Mouse (Mus musculus) embryonic stem cell, embryonic (primary cell): ENCODE results near the gene Fam19a3.

ENCODE experiments used
- CTCF ChIA-PET, 4 experiments: fragments of 300-600 bp in 2 of 4; fragments of 350-600 bp in 2 of 4; sonication (Branson Sonifier 250); formaldehyde crosslinking; loops; one replicate each; lab custom pipeline; 2022; ENCODE audit warnings: inconsistent platforms in 2 of 4; lab: Charles Lee
- POLR2A ChIA-PET, 4 experiments: fragments of 300-600 bp in 2 of 4; fragments of 350-600 bp in 2 of 4; sonication (Branson Sonifier 250); formaldehyde crosslinking; loops; one replicate each; lab custom pipeline; 2022; ENCODE audit warnings: antibody characterized with exemption in 4 of 4, inconsistent platforms in 1 of 4; lab: Charles Lee

Gene Fam19a3

DNA sequence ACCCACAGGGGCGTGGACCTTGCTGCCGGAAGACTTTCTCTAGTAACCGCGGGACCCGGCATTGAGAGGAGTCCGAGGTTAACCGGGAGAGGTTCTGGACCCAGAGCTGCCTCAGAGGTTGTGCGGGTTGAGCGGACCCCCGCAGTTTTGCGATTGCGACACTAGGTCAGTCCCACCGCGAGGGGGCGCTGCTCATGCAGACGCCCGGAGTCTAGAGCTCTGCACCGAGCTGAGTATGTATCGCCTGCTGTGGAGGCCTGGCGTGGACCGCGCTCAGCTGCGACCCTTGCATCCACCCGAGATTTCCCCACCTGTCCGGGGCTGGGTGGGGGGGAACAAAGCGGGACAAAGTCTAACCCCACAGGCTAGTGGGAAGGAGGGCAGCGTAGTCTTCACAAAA lies 23.2 kb downstream of the Fam19a3 start:
- ChIA-PET POLR2A (interaction anchor here in 3 of 4 experiments (0.6 to 1.8 kb wide), 13 partner anchors 10 to 201 kb away, joined by 3 to 9 read pairs (median 4); partner anchors contain the start of genes Capza1 (in 1 of the 3), Ppm1j (in 1 of the 3) and St7l (in 1 of the 3)), CTCF (interaction anchor here (0.5 to 2.4 kb wide), 89 partner anchors 10 to 969 kb away, joined by 3 to 49 read pairs (median 4); partner anchors contain the start of genes Ppm1j (in 3 of the 4), Cttnbp2nl (in 2 of the 4), Fam19a3 (in 2 of the 4) and Capza1 (in 1 of the 4))

DNA sequence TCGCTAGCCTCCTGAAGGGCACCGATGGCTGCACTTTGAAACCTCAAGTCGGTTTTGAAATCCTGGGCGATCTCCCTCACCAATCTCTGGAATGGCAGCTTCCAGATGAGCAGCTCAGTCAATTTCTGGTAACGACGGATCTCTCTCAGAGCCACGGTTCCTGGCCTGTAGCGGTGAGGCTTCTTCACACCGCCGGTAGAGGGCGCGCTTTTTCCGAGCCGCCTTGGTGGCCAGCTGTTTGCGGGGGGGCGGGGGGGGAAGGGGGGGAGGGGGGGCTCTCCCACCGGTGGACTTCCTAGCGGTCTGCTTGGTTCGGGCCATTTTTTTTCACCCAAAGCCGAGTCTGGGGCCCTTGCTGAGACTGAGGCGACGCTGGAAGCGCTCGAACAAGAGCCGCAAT lies 28.8 kb downstream of the Fam19a3 start:
- POLR2A ChIA-PET, result interaction anchor here in 2 of 4 experiments (0.6 to 1.5 kb wide), 5 partner anchors 29 to 613 kb away, joined by 3 to 4 read pairs (median 3); partner anchors contain the start of genes Capza1 (in 1 of the 2) and St7l (in 1 of the 2)
- CTCF ChIA-PET, result interaction anchor here (0.6 to 4.7 kb wide), 32 partner anchors 8 to 1103 kb away, joined by 3 to 23 read pairs (median 4); partner anchors contain the start of gene Ppm1j (in 2 of the 4)

DNA sequence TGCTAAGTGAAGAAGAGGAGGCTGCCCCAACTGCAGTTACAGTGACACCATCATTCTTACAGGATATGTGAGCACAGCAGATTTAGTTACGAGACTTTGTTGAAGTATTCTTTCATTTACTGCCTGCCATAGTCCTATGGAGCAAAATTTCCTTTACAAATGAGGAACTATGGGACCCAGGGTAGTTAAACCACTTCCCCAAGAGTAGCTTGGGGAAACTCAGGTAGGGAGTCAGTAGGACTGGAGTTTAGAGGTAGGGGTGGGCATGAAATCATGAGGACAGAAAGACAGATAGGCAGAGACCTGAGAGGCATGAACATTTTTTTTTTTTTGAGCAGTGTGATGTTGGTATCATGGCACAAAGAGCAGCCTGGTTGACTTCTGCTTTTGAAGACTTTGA lies 37.8 kb downstream of the Fam19a3 start:
- POLR2A ChIA-PET, result interaction anchor here in 1 of 4 experiments (0.5 to 1.0 kb wide), 2 partner anchors 10 to 215 kb away, joined by 3 read pairs; no protein-coding TSS in a partner anchor
- CTCF ChIA-PET, result interaction anchor here in 3 of 4 experiments (0.9 to 2.4 kb wide), 4 partner anchors 9 to 15 kb away, joined by 3 to 8 read pairs (median 5); no protein-coding TSS in a partner anchor

DNA sequence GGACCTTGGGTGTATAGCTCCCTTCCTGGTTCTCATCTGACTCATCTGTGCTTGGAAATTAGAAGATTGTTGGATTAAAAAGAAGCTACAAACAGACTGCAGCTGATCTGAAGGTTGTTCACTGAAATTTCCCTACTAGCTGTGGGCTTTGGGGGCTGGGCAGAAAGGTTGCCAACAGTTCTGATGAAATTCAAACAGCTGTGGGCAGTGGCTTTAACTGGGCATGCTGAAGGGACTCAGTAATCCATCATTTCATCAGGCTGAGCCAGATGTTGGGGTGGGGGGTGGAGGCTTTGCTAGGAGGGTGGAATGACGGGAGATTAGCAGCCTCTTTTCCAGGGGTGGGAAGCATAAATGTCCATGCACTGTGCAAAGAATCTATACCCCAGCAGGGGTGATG lies 38.5 kb downstream of the Fam19a3 start:
- POLR2A ChIA-PET, result no interaction called here
- CTCF ChIA-PET, result interaction anchor here in 3 of 4 experiments (0.6 to 2.4 kb wide), 5 partner anchors 10 to 92 kb away, joined by 3 to 13 read pairs (median 4); no protein-coding TSS in a partner anchor

DNA sequence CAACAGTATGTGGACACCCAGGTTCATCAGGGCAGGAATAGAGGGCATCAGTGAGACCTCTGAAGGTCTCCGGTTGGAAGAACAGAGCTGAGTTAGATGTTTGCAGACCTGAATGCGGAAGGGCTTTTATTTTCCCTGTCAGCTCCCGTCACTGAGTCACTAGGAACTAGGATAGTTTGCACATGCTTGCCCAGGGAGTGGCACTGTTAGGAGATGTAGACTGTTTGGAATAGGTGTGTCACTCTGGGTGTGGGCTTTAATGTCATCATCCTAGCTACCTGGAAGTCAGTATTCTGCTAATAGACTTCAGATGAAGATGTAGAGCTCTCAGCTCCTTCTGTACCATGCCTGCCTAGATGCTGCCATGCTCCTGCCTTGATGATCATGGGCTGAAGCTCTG lies 39.7 kb downstream of the Fam19a3 start:
- ChIA-PET POLR2A (interaction anchor here in 2 of 4 experiments (0.6 to 1.0 kb wide), 2 partner anchors 27 to 384 kb away, joined by 3 read pairs; no protein-coding TSS in a partner anchor), CTCF (interaction anchor here (0.5 to 2.3 kb wide), 5 partner anchors 11 to 28 kb away, joined by 3 to 13 read pairs (median 4); no protein-coding TSS in a partner anchor)

DNA sequence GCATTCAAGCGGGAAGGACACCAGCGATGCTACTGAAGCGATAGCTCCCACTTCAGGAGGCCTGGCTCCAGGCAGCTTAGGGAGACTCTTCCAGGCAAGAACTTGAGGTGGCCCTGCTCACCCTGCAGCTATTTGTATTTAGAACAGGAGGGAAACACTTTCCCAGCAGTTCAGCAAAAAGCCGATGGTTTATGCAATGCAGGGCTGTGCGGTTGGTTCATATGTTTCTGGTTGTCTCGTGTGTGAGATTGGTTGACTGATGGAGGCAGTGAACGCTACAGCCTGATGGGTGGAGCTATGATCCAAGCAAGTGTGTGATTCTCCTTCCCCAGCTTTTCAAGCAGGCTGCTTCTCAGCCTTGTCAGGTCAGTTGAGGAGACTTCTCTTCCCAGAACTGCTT lies 47.0 kb downstream of the Fam19a3 start:
- CTCF ChIA-PET, result interaction anchor here (0.6 to 2.1 kb wide), 11 partner anchors 9 to 356 kb away, joined by 3 to 17 read pairs (median 5); no protein-coding TSS in a partner anchor
- POLR2A ChIA-PET, result interaction anchor here in 1 of 4 experiments (1.1 kb wide), 1 partner anchor 9 kb away, joined by 3 read pairs; no protein-coding TSS in a partner anchor

DNA sequence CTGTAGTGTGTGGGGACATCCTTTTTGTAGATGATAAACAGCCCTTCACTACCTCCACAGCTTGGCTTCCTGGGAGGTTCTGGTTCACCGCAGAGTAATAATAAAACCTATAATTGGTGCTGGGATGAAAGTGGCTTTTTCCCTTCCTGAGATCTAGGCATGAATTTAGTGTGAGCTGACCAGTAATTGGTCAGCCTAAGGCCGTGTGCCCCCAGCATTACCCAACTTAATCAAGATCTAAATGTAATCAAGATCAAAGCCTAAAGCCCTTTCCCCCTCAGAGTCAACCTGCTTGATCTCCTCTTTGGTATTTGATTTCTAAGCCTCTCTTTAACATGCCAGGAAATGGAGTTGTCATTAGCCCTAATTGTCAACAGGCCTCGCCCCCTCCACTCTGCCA lies 48.7 kb downstream of the Fam19a3 start:
- POLR2A ChIA-PET, result no interaction called here
- CTCF ChIA-PET, result no interaction called here

DNA sequence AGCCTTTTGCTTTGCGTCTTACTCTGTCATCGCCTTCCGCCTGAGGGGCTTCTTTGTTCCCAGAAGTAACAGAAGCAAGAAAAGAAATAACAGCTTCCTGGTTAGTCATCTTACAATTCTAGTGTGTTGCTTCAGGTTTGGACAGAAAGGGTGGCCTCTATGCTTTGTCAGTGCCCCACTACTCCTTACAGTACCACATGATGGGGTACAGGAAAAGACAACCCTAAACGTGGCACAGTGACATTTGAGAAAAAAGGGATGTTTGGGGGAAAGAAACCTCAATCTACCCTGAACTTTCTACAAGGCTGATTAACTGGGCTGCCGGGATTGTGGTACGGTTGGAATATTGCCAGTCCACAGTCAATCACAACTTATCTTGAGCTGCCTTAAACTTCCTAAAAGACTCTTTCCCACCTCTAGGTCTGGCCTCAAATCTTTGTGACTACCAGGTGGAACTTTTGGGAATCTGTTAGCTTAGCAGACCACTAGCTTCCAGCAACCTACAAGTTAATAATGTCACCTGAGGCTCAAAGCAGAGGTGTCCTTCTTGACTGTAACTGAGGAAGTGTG lies 52.3 kb downstream of the Fam19a3 start:
- POLR2A ChIA-PET, result interaction anchor here in 1 of 4 experiments (0.8 to 1.1 kb wide), 2 partner anchors 10 to 265 kb away, joined by 3 to 4 read pairs; no protein-coding TSS in a partner anchor
- CTCF ChIA-PET, result interaction anchor here in 3 of 4 experiments (0.6 to 2.8 kb wide), 7 partner anchors 14 to 908 kb away, joined by 3 to 15 read pairs (median 4); no protein-coding TSS in a partner anchor
